Mouse (Mus musculus) left cerebral cortex, postnatal 14 days (tissue): ENCODE results near the gene Hps1. TPM values are rescaled to one million over a fixed set of nuclear protein-coding genes. Genes with fewer than 3 reads are reported as not detected.
A peak's percentile ranks its signal among the peaks of the same experiment; 100 is the strongest.
"Not testable (repeated sequence)": the region's sequence is repeated elsewhere in the genome, so short reads cannot be mapped to it uniquely, and the experiment has no call there.

Experiments used
- DNase-seq, 2 experiments: peaks; one replicate each; pipeline ENCODE4 v3.0.0; 2021 to 2022; ENCODE audit warnings: low spot score in 2 of 2, mixed read lengths in 1 of 2
- intact Hi-C: fragments of 180-260 bp; cut with DNase I; formaldehyde crosslinking; loops from one replicate; pipeline ENCODE4 v1.15.1; 2025
- long read RNA-seq, 2 experiments: library from polyadenylated mRNA; stranded (forward); transcript quantifications; one replicate each; pipeline ENCODE4 v2.0.0; 2021
- total RNA-seq, 2 experiments: library from RNA; stranded (reverse); gene quantifications; 2 replicates each; pipeline ENCODE4 v1.2.3; 2021

Hps1 gene
- total RNA-seq = 10 to 100 TPM in 1 of 2 experiments, 1 to 10 TPM in 1; 9.4 to 11.1 TPM
- long read RNA-seq, experiment 1, partial matches to known transcripts = 6 of 14 reads
- long read RNA-seq, experiment 1, other reads (novel, unspliced or antisense) = 6 of 14 reads
- long read RNA-seq, experiment 2, full-length matches to known transcripts = 2 of 10 reads
- long read RNA-seq, experiment 2, partial matches to known transcripts = 1 of 10 reads
- long read RNA-seq, experiment 2, other reads (novel, unspliced or antisense) = 7 of 10 reads

GRCm38 (mm10) chr19:42779531-42780155, at the start of gene Hps1:
Gene Hps1 (minus strand): TSS chr19:42779978.
- DNase-seq = peak; percentile 87 to 94
- intact Hi-C loops = no loop called here

DNA sequence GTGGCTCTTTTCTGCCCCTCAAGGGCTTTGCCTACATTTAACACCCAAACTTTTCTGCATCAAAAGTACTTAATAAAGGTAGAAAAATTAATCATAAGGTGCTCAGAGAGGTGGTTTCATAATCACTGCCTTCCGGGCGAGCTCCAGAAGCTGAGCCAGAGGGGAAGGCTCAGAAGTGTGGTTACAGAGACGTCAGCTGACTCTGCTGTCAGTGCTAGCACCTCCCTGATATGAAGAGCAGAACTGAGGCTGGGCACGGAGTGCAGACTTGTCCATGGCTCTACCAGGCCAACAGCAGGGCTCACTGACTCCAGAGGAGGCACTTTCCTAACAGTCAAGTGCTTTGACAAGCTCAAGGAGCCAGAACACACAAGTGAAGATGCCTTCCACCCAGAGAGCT, 49.4 kb upstream of the Hps1 start:
- intact Hi-C loops = no loop called here

GRCm38 (mm10) chr19:42827843-42828242, 48.1 kb upstream of the Hps1 start:
- intact Hi-C loops = no loop called here

More for the DNA sequence above, 49.4 kb upstream of the Hps1 start:
- DNase-seq = no peak

DNA sequence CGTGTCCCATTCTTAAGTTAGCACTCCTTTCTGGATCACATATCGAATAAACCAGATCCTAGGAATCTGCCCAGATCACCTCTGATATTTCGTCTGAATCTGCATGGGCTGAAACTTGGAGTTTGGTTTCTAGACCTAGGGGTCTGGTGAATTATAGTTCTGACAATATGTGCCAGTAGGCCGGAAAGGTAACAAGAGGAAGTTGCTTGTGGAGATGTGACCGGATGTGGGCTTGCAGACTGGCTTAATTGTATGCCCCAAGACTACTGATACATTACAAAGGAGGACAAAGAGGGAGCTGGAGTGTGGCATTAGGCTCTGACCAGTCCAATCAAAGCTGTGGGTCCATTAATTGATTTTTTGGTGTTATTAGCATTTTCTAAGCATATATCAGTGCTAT, 40.3 kb upstream of the Hps1 start:
- intact Hi-C loops = no loop called here

More at GRCm38 (mm10) chr19:42827843-42828242, 48.1 kb upstream of the Hps1 start:
- DNase-seq = no peak

GRCm38 (mm10) chr19:42817761-42818160, 38.0 kb upstream of the Hps1 start:
- DNase-seq = no peak
- intact Hi-C loops = no loop called here

More for the DNA sequence above, 40.3 kb upstream of the Hps1 start:
- no peak for DNase-seq

DNA sequence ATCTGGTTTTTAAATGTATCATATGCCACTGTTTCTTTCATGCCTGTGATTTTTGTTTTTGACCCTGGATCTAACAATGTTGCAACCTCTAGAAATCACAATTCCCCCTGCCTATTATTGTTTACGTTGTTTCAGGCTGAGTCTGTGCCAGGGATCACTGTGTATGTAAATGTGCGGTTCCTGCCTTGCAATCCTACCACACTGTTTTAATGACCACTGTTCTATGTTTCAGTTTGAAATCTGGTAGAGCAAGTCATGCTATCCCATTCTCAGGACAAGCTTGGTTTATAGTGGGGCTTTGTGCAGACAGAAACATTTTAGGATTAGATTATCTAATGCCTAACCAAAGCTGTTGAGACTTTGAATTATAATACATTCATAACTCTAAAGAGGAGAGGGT, 36.5 kb upstream of the Hps1 start:
- intact Hi-C loops = no loop called here

DNA sequence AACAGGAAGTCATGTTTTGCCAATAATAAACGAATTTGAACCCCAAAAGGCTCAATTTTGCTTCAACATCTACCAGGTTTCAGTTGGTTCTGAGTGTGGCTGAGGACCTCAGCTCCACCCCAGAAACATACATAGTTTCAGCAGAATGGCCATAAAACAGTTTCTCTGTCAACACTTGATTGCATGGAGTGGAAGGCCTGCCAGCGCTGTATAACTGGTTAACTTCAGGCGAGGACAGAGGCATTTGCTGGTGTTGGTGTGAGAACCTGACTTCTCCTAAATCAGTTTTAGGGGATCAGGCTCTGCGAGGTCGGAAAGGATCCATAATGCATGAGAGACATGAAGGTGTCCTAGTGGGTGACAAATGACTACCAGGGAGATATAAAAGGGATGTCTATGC, 30.4 kb upstream of the Hps1 start:
- intact Hi-C loops = no loop called here
- DNase-seq = no peak

More for the DNA sequence above, 36.5 kb upstream of the Hps1 start:
- no peak for DNase-seq

- intact Hi-C loops = no loop called here
- no peak for DNase-seq
Measured at GRCm38 (mm10) chr19:42809491-42809890, 29.7 kb upstream of the Hps1 start.

DNA sequence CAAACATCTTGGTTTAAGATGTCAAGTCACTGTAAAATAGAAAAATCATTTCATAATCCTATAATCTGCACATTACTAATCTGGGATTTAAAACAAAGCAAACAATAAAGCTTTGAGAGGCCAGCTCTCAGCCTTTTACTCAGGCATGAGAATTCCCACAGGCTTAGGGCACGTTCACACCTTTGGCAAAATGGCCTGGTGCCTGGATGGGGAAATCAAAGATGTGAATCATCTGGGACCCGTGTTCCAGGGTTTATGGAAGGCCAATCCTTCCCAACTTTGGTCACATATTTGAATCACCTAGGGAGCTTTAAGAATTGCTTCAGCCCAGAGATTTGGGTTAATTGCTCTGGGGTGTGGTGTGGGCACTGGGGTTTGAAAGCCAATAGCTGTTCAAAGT, 18.1 kb upstream of the Hps1 start:
- intact Hi-C loops = loop anchor here (10.0 kb wide), 1 partner anchor 227 kb away; no protein-coding TSS in a partner anchor
- DNase-seq = no peak

GRCm38 (mm10) chr19:42795801-42796200, 16.0 kb upstream of the Hps1 start:
- no peak for DNase-seq
- intact Hi-C loops = loop anchor here (1.0 to 10.0 kb wide), 3 partner anchors 229 to 600 kb away; no protein-coding TSS in a partner anchor

- peak; percentile 89 to 93 for DNase-seq
- intact Hi-C loops = loop anchor here (1.0 to 10.0 kb wide), 3 partner anchors 230 to 601 kb away; no protein-coding TSS in a partner anchor
Measured at GRCm38 (mm10) chr19:42794914-42795613, 15.3 kb upstream of the Hps1 start.

DNA sequence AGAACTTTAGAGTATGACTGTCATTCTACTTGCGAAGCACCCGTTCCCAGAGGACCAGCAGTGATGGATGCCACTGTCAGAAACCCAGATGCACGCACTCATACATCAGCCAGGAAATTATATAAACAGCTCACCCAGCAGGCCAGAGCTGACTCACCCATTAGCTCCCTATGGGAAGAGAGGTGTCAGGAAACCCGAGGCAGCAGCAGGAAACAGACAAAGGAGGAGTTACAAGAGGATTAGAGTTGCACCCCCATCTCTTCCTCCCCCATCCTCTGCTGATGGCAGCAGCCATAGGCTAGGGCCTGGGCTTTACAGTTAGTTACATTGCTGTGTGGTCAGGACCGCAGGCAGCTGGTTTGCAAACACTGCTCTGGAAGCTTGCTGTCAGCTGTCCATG, 8.5 kb upstream of the Hps1 start:
- intact Hi-C loops = no loop called here
- no peak for DNase-seq

- intact Hi-C loops = no loop called here
- no peak for DNase-seq
Measured at GRCm38 (mm10) chr19:42785562-42786220, 5.9 kb upstream of the Hps1 start.

DNA sequence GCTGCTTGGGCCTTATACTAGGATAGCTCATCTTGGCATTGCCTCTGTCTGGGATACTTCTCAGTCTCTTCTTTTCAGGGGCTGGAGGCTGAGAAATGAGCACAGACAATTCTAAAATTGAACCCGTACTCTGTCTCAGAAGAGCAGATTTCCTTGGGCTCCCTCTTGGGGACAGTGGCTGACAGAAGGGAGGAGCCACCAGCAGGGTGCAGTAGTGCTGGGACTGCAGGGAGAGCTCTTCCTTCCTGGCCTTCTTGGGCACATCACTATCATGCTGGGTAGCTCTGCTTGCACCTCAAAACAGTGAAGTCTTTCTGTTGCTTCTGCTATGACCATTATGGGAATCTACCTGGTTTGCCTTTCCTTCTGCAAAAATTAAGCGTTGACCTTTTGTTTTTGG, 5.4 kb upstream of the Hps1 start:
- DNase-seq = no peak
- intact Hi-C loops = no loop called here

GRCm38 (mm10) chr19:42780156-42780538, 369 bp upstream of the Hps1 start:
- intact Hi-C loops, DNase-seq: not testable (repeated sequence)

DNA sequence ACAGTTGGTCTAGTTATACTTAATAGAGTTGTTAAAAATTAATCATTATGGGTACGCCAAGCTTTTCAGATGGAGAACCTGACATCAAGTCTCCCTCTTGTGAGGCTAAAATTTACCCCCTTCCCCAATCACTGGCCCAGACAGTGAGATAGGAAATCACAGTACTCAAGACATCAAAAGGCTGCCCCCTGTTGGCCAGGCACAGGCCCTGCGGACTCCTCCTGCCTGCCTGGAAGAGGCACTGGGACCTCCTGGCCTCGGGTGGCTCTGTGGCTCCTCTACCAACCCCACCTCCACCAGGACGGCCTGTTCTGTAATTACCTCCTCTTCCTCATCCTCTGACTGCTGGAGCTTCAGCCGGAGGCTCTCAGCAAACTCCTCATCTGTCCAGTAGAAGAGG, 2.0 kb downstream of the Hps1 start:
- intact Hi-C loops = no loop called here
- DNase-seq = no peak

DNA sequence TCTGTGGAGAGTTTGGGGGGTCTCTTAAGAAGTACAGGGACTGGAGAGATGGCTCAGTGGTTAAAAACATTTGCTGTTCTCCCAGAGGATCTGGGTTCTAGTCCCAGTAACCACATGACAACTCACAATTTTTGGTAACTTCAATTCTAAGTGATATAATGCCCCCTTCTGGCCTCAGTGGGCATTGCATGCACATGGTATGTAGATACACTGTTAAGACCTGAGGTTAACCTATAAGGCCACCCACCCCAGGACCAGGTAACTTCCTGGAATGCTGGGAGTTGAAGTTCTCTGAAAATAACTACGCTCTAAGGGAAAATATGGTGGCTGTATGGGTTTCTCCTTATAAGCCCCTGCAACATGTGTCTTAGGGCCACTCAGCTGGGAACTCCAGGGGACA, 3.0 kb downstream of the Hps1 start:
- intact Hi-C loops = no loop called here

GRCm38 (mm10) chr19:42770141-42770872, 9.5 kb downstream of the Hps1 start:
- DNase-seq = no peak
- intact Hi-C loops = no loop called here

More for the DNA sequence above, 3.0 kb downstream of the Hps1 start:
- DNase-seq = no peak

GRCm38 (mm10) chr19:42769648-42770047, 10.1 kb downstream of the Hps1 start:
- intact Hi-C loops = no loop called here
- DNase-seq = no peak
